Mouse (Mus musculus) cerebellum, adult 2 months (tissue): ENCODE results near the gene Arl5a.

Experiments used
- CTCF ChIP-seq: fragments of 200-500 bp; IDR thresholded peaks from 2 replicates; pipeline ENCODE4 v1.5.1; 2011; ENCODE audit warnings: low read depth, mild to moderate bottlenecking, control low read depth, low read length, moderate library complexity, borderline replicate concordance; ENCODE audit not compliant: insufficient read depth
- POLR2A ChIP-seq: fragments of 200-500 bp; IDR thresholded peaks from 2 replicates; pipeline ENCODE4 v1.6.1; 2011; ENCODE audit warnings: low read length, control low read depth, borderline replicate concordance; ENCODE audit not compliant: insufficient read depth

DNA sequence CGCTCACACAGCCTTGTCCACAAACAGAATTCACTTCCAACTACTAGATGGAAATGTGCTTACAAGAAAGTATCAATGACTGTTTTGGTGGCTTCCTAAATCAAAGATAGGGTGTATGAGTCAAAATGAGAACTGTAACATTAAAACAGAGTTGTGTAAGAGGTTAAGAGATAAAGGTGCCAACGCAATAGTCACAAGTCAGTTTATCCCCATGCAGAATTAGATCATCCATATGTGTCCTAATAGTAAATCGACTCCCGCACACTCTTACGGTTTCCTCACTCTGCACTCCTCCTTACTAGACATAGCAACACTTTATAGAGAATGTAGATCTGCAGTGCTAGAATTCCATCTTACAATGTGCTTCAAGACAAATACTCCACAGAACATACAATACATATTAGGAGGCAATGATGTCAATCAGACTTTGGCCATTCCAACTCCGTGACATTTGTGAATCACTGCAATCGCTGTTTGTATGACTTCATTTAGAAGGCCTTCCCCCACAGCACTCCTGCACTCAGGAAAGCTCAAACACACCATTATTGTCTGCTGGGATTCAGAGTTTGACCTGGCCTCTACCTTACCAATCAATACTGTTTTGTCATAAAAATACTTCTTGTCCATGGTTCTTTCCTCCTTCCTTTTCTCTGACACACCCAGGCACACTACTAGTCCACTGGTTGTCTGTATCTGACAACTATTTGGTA lies 4.5 kb downstream of the Arl5a start:
- TF ChIP-seq POLR2A = no peak
- TF ChIP-seq CTCF = no peak
